Mouse (Mus musculus): Measurements from ENCODE around the gene Arhgef3.
A peak's percentile ranks its signal among the peaks of the same experiment; 100 is the strongest.

Gene Arhgef3

GRCm38 (mm10) chr14:27349828-27350729 lies 235.4 kb downstream of the Arhgef3 start:
- no peak for DNase-seq

GRCm38 (mm10) chr14:27351051-27351475 lies 236.4 kb downstream of the Arhgef3 start:
- no peak for DNase-seq

- no peak for DNase-seq
Measured at GRCm38 (mm10) chr14:27351476-27352079, 236.9 kb downstream of the Arhgef3 start.

- no peak for DNase-seq
Measured at GRCm38 (mm10) chr14:27352470-27352869, 237.8 kb downstream of the Arhgef3 start.

GRCm38 (mm10) chr14:27355151-27355550 lies 240.5 kb downstream of the Arhgef3 start:
- DNase-seq, result no peak

- DNase-seq, result no peak
Measured at GRCm38 (mm10) chr14:27355937-27356336, 241.2 kb downstream of the Arhgef3 start.

GRCm38 (mm10) chr14:27357139-27357538 lies 242.4 kb downstream of the Arhgef3 start:
- DNase-seq, result no peak

GRCm38 (mm10) chr14:27358202-27358601 lies 243.5 kb downstream of the Arhgef3 start:
- no peak for DNase-seq

- no peak for DNase-seq
Measured at GRCm38 (mm10) chr14:27360849-27361248, 246.2 kb downstream of the Arhgef3 start.

GRCm38 (mm10) chr14:27361514-27361913 lies 246.8 kb downstream of the Arhgef3 start:
- DNase-seq, result no peak

- no peak for DNase-seq
Measured at GRCm38 (mm10) chr14:27364668-27365257, 250.1 kb downstream of the Arhgef3 start.

GRCm38 (mm10) chr14:27367117-27367711 lies 252.5 kb downstream of the Arhgef3 start:
- no peak for DNase-seq

GRCm38 (mm10) chr14:27368619-27369018 lies 253.9 kb downstream of the Arhgef3 start:
- DNase-seq, result no peak

GRCm38 (mm10) chr14:27369503-27369902 lies 254.8 kb downstream of the Arhgef3 start:
- no peak for DNase-seq

GRCm38 (mm10) chr14:27371669-27372076 lies 257.0 kb downstream of the Arhgef3 start:
- DNase-seq, result peak; percentile 16 to 30

GRCm38 (mm10) chr14:27373498-27373897 lies 258.8 kb downstream of the Arhgef3 start:
- DNase-seq, result no peak

GRCm38 (mm10) chr14:27376115-27376648 lies 261.5 kb downstream of the Arhgef3 start:
- DNase-seq, result no peak

GRCm38 (mm10) chr14:27378669-27379068 lies 264.0 kb downstream of the Arhgef3 start:
- DNase-seq, result no peak

- no peak for DNase-seq
Measured at GRCm38 (mm10) chr14:27379404-27379803, 264.7 kb downstream of the Arhgef3 start.

- no peak for DNase-seq
Measured at GRCm38 (mm10) chr14:27381459-27381858, 266.8 kb downstream of the Arhgef3 start.

GRCm38 (mm10) chr14:27383321-27383830 lies 268.7 kb downstream of the Arhgef3 start:
- DNase-seq, result no peak

GRCm38 (mm10) chr14:27384143-27384542 lies 269.4 kb downstream of the Arhgef3 start:
- DNase-seq, result no peak

- no peak for DNase-seq
Measured at GRCm38 (mm10) chr14:27388616-27389015, 273.9 kb downstream of the Arhgef3 start.

All from cerebellum, postnatal 10 days (tissue).